Mouse (Mus musculus): ENCODE measurements around the gene 1810009A15Rik. TPM values are rescaled to one million over a fixed set of nuclear protein-coding genes. Genes with fewer than 3 reads are reported as not detected.

The 1810009A15Rik gene
- polyA plus RNA-seq, 1 experiment: 11.5 TPM

DNA sequence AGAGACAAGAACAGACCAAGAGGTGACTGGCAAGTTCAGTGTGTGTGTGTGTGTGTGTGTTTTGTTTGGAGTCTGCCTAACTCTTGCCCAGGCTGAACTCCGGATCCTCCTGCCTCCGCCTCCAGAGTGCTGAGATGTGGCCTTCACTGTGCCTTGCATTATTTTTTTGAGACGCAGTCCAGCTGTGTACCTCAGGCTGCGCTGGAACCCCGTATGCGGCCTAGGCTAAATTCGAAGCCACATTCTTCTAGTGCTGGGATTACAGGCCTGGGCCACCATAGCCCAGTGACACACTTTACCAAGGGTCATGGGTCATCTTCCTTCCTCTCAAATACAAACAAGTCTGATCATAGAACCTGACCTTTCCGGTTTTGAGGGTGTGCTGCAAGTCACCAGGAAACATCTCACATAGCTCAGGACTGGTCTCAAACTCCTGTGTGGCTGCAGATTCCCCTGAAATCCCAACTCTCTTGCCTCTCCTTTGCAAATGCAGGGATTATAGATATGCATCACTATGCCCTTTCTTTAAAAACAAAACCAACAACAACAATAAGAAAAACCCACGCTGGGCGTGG, 16.3 kb upstream of the 1810009A15Rik start:
- WGBS: 72% methylated on average over 10 of the region's 10 CpGs
- TF ChIP-seq POLR2A (IDR thresholded peaks at IDR 0.05; ENCODE audit: low read depth, low read length) (no peak), CTCF (IDR thresholded peaks at IDR 0.05; ENCODE audit: extremely low read depth, insufficient read depth, insufficient read length, insufficient replicate concordance) (no peak)
- H3K4me1 ChIP-seq (ENCODE audit: control insufficient read depth, insufficient read depth, insufficient read length): peaks cover 3% of the 10 kb centered on the region; the same call in 1 of the 2 replicates
- H3K4me3 ChIP-seq (ENCODE audit: extremely low read depth, insufficient read depth, insufficient read length): peak overlapping the region; percentile 78
- H3K27ac ChIP-seq (ENCODE audit: insufficient read depth, low read length): no peak overlapping the region
- DNase-seq (ENCODE audit: low read depth in 1 of 2, low spot score in 2 of 2): no peak
- H3K36me3 ChIP-seq (ENCODE audit: control insufficient read depth, insufficient read depth, low read length): peaks cover 17% of the 10 kb centered on the region
- H3K27me3 ChIP-seq (ENCODE audit: control insufficient read depth, insufficient read depth, low read length): no peaks in the 10 kb centered on the region

GRCm38 (mm10) chr19:8875031-8875430, 13.6 kb upstream of the 1810009A15Rik start:
- no peak overlapping the region for H3K4me3 ChIP-seq (ENCODE audit: extremely low read depth, insufficient read depth, insufficient read length)
- peaks cover 18% of the 10 kb centered on the region for H3K36me3 ChIP-seq (ENCODE audit: control insufficient read depth, insufficient read depth, low read length)
- H3K27ac ChIP-seq (ENCODE audit: insufficient read depth, low read length): no peak overlapping the region
- peaks cover 3% of the 10 kb centered on the region; the same call in 1 of the 2 replicates for H3K4me1 ChIP-seq (ENCODE audit: control insufficient read depth, insufficient read depth, insufficient read length)
- WGBS: 92% methylated on average over 7 of the region's 7 CpGs
- DNase-seq (ENCODE audit: low read depth in 1 of 2, low spot score in 2 of 2): no peak
- H3K27me3 ChIP-seq (ENCODE audit: control insufficient read depth, insufficient read depth, low read length): no peaks in the 10 kb centered on the region
- no peak for TF ChIP-seq CTCF (IDR thresholded peaks at IDR 0.05; ENCODE audit: extremely low read depth, insufficient read depth, insufficient read length, insufficient replicate concordance)

DNA sequence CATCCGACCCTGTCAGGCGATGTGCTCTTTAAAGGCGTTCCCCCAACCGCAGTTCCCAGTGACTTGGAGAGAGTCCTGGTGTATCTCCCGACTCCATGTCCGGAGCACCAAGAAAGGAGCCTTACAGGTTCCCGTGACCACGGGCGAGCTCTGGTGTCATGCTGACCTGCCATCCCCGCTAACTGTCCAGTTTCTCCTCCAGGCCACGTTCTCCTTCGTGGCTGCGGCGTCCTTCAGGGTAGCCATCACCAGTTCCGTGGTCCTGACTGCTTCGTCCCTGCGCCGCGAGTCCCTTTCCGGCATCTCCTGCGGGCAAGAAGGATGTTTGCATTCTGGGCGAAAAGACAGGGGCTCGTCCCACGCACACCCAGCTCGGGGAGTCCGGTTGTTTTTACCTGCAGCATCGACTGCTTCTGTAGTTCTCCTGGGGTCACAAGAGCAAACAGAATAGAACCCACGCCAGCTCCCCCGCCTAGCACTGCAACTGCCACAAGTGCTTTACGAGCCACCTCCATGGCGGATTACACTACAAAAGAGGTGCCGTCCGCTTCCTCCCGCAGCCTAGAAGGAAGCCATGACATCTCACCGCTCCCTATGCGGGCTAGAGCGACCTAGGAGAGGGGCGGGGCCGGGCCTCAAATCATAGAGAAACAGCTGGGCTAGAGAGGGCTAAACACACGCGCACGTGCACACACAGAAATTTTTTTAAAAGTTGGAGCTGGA, 8.2 kb upstream of the 1810009A15Rik start, which contains the start of gene Uqcc3:
Uqcc3 (minus strand) TSS at position 613 of the 723 bp plus-strand sequence.
- Histone ChIP-seq H3K36me3 (ENCODE audit: control insufficient read depth, insufficient read depth, low read length) (peaks cover 2% of the 10 kb centered on the region; the same call in 1 of the 2 replicates), H3K4me1 (ENCODE audit: control insufficient read depth, insufficient read depth, insufficient read length) (no peaks in the 10 kb centered on the region; the same call in 1 of the 2 replicates), H3K27ac (ENCODE audit: insufficient read depth, low read length) (peak within 1 kb of the TSS; percentile 69), H3K27me3 (ENCODE audit: control insufficient read depth, insufficient read depth, low read length) (no peaks in the 10 kb centered on the region), H3K4me3 (ENCODE audit: extremely low read depth, insufficient read depth, insufficient read length) (peak within 1 kb of the TSS; percentile 89)
- under 1% methylated on average over 42 of the region's 42 CpGs for WGBS
- DNase-seq (ENCODE audit: low read depth in 1 of 2, low spot score in 2 of 2): peak; percentile 81 to 87
- TF ChIP-seq POLR2A (IDR thresholded peaks at IDR 0.05; ENCODE audit: low read depth, low read length) (peak; percentile 85), CTCF (IDR thresholded peaks at IDR 0.05; ENCODE audit: extremely low read depth, insufficient read depth, insufficient read length, insufficient replicate concordance) (no peak)

DNA sequence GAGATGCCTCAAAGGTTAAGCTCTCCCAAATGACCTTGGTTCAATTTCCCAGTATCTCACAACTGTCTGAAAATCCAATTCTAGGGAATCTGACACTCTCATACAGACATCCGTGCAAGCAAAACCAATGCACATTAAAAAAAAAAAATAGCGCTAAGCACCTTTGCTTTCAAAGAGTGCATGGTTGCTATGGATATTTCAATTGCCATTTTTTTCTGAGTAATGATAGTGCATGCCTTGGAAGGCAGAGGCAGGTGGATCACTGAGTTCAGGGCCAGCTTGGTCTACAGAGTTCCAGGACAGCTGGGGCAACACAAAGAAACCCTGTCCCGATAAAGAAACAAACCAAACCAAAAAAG, 7.6 kb upstream of the 1810009A15Rik start:
- peak overlapping the region; percentile 89 for H3K4me3 ChIP-seq (ENCODE audit: extremely low read depth, insufficient read depth, insufficient read length)
- no peak for DNase-seq (ENCODE audit: low read depth in 1 of 2, low spot score in 2 of 2)

DNA sequence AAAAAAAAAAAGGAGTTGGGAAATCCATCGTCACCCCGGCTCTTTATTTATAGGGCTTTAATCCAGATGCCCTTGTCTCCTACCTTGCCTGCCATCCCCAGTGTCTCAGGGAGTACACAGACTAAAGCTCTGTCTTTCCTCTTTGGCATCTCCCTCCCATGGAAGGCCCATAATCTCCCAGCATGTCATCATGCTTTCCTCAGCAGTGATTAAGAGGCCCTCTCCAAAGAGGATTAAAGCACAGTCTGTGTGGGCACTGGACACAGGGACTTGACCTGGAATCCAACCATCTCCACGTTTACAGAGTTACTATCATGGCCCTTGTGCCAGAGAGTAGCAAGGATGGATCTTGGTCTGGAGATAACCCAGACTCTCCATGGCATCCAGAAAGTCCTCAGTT, 5.0 kb upstream of the 1810009A15Rik start, which contains the start of the genes Lbhd1 and Gm49403:
Lbhd1 (plus strand) TSS at position 117 of the 400 bp plus-strand sequence.
Gm49403 (plus strand) TSS at position 315 of the 400 bp plus-strand sequence.
- no peaks in the 10 kb centered on the region for H3K36me3 ChIP-seq (ENCODE audit: control insufficient read depth, insufficient read depth, low read length)
- H3K4me1 ChIP-seq (ENCODE audit: control insufficient read depth, insufficient read depth, insufficient read length): peaks cover 5% of the 10 kb centered on the region; the same call in 1 of the 2 replicates
- 93% methylated on average over 3 of the region's 3 CpGs for WGBS
- TF ChIP-seq POLR2A (IDR thresholded peaks at IDR 0.05; ENCODE audit: low read depth, low read length) (no peak), CTCF (IDR thresholded peaks at IDR 0.05; ENCODE audit: extremely low read depth, insufficient read depth, insufficient read length, insufficient replicate concordance) (no peak)
- no peak within 1 kb of the TSS for H3K27ac ChIP-seq (ENCODE audit: insufficient read depth, low read length)
- no peak within 1 kb of the TSS for H3K4me3 ChIP-seq (ENCODE audit: extremely low read depth, insufficient read depth, insufficient read length)
- no peak for DNase-seq (ENCODE audit: low read depth in 1 of 2, low spot score in 2 of 2)
- no peaks in the 10 kb centered on the region for H3K27me3 ChIP-seq (ENCODE audit: control insufficient read depth, insufficient read depth, low read length)

More for the DNA sequence above, 7.6 kb upstream of the 1810009A15Rik start:
- H3K27ac ChIP-seq (ENCODE audit: insufficient read depth, low read length): no peak overlapping the region
- no peaks in the 10 kb centered on the region; the same call in 1 of the 2 replicates for H3K4me1 ChIP-seq (ENCODE audit: control insufficient read depth, insufficient read depth, insufficient read length)
- no peaks in the 10 kb centered on the region for H3K27me3 ChIP-seq (ENCODE audit: control insufficient read depth, insufficient read depth, low read length)
- WGBS: 2% methylated on average over 3 of the region's 3 CpGs
- peaks cover 1% of the 10 kb centered on the region; the same call in 1 of the 2 replicates for H3K36me3 ChIP-seq (ENCODE audit: control insufficient read depth, insufficient read depth, low read length)
- TF ChIP-seq CTCF (IDR thresholded peaks at IDR 0.05; ENCODE audit: extremely low read depth, insufficient read depth, insufficient read length, insufficient replicate concordance): no peak
- TF ChIP-seq POLR2A (IDR thresholded peaks at IDR 0.05; ENCODE audit: low read depth, low read length): no peak

DNA sequence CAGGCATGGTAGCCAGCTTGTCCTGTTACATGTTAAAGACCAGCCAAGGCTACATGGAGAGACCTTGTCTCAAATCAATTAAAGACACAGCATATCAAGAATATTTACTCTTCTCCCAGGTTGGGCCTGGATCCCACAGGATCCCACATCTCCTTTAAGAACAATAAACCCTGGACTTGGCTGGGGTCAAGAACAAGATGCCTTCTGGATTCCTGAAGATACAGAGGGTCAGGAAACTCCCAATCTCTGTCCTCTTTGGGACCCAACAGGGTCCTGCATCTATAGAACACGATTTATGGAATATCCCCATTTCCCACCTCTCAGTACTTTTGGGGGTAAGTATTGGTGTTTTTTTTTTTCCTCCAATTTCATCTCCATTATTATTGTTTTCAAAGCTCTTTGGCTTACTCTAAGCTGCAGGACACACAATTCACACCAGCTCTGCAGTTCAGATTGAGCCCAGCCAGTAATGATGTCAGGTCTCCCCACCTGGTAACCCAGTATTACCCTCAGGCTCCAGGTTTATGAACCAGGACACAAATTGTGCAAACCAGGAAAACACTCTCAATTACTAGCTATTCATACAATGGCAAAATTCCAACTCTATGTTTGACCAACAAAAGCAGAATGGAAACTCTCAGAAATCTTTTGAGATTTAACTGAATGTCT, 1.6 kb upstream of the 1810009A15Rik start:
- Histone ChIP-seq H3K27ac (ENCODE audit: insufficient read depth, low read length) (no peak overlapping the region), H3K4me3 (ENCODE audit: extremely low read depth, insufficient read depth, insufficient read length) (no peak overlapping the region), H3K4me1 (ENCODE audit: control insufficient read depth, insufficient read depth, insufficient read length) (0 out of 2 replicates have a peak, but pooled peaks cover 5% of the 10 kb centered on the region), H3K36me3 (ENCODE audit: control insufficient read depth, insufficient read depth, low read length) (peaks cover 6% of the 10 kb centered on the region), H3K27me3 (ENCODE audit: control insufficient read depth, insufficient read depth, low read length) (no peaks in the 10 kb centered on the region)
- DNase-seq (ENCODE audit: low read depth in 1 of 2, low spot score in 2 of 2): no peak
- TF ChIP-seq CTCF (IDR thresholded peaks at IDR 0.05; ENCODE audit: extremely low read depth, insufficient read depth, insufficient read length, insufficient replicate concordance) (no peak), POLR2A (IDR thresholded peaks at IDR 0.05; ENCODE audit: low read depth, low read length) (no peak)
- WGBS: 73% methylated on average over 1 of the region's 1 CpGs
